In genomic region chr1:193671816-193672254, GRCm38 (mm10) we compare ENCODE assay signal across 13 mouse cellular contexts.
DNase-seq lines count a peak whose midpoint lies in the region; ATAC-seq and TF ChIP-seq lines count a peak whose summit lies in the region.
"Had no signal": no experiment of that assay in that cellular context is flagged by ENCODE, and none has a peak within 500 bp of the region (broad histone marks: within the 10 kb centered on the region; RNA-seq: fewer than 3 reads in every experiment).

No protein-coding gene starts in this region.

- no peaks in the 10 kb centered on the region for H3K36me3 ChIP-seq in hindbrain, postnatal 0 days (ENCODE audit: insufficient read depth, low read length)
- no peaks in the 10 kb centered on the region for H3K36me3 ChIP-seq in liver, embryonic 11.5 days (ENCODE audit: control insufficient read depth, insufficient read depth, low read length)
- H3K36me3 ChIP-seq: limb, embryonic 12.5 days had no signal

- WGBS in hindbrain, postnatal 0 days: 42% methylated on average over 3 of the region's 3 CpGs
- WGBS in liver, embryonic 11.5 days: 68% methylated on average over 3 of the region's 3 CpGs

- no peak for TF ChIP-seq CTCF in hindbrain, postnatal 0 days (IDR thresholded peaks at IDR 0.05; ENCODE audit: low read depth)

- no peaks in the 10 kb centered on the region for H3K27me3 ChIP-seq in hindbrain, postnatal 0 days (ENCODE audit: insufficient read depth, low read length)
- H3K27me3 ChIP-seq in liver, embryonic 11.5 days (replicated peaks; ENCODE audit: control insufficient read depth, insufficient read depth, low read length): no peaks in the 10 kb centered on the region
- H3K27me3 ChIP-seq: limb, embryonic 12.5 days had no signal

- intact Hi-C loops in left cerebral cortex, postnatal 4 days (cut with DNase I): no loop called here
- intact Hi-C loops in left cerebral cortex, postnatal 10 days (cut with DNase I): no loop called here

- 0 out of 2 replicates have a peak, but pooled peaks cover 2% of the 10 kb centered on the region for H3K4me1 ChIP-seq in hindbrain, postnatal 0 days (ENCODE audit: insufficient read depth, low read length)
- H3K4me1 ChIP-seq in liver, embryonic 11.5 days (replicated peaks; ENCODE audit: control insufficient read depth, insufficient read depth, low read length): no peaks in the 10 kb centered on the region

- H3K9ac ChIP-seq in hindbrain, postnatal 0 days (replicated peaks; ENCODE audit: low read length): no peak overlapping the region
- H3K9ac ChIP-seq in liver, embryonic 11.5 days (ENCODE audit: low read depth, low read length): no peak overlapping the region
- H3K9ac ChIP-seq: limb, embryonic 12.5 days had no signal

- ATAC-seq in hindbrain, postnatal 0 days: peak; percentile 71; the same call in 1 of the 2 replicates
- no peak for ATAC-seq in liver, embryonic 11.5 days (replicated peaks; ENCODE audit: low FRiP score)
- ATAC-seq: intestine, postnatal 0 days had no signal

- DNase-seq in adrenal gland, adult (ENCODE audit: inconsistent age in 2 of 2, low spot score in 1 of 2): peak; percentile 13 to 28
- DNase-seq in adrenal gland, postnatal 36 days: no peak
- peak; percentile 53 for DNase-seq in left cerebral cortex, postnatal 4 days
- no peak for DNase-seq in left cerebral cortex, postnatal 10 days (ENCODE audit: extremely low spot score in 1 of 2, low spot score in 2 of 2)
- peak; percentile 59 for DNase-seq in hindbrain, postnatal 0 days (ENCODE audit: low spot score)
- peak; percentile 61 for DNase-seq in retina, postnatal 1 day
- DNase-seq in spleen, postnatal 4 days (ENCODE audit: low spot score in 2 of 2): no peak
- DNase-seq in liver, embryonic 11.5 days (ENCODE audit: low spot score): no peak
- DNase-seq: gastrocnemius, postnatal 14 days; lung, adult 2 months had no signal

- no peak overlapping the region for H3K27ac ChIP-seq in hindbrain, postnatal 0 days
- no peak overlapping the region for H3K27ac ChIP-seq in liver, embryonic 11.5 days (ENCODE audit: low read depth, low read length)
- H3K27ac ChIP-seq: limb, embryonic 12.5 days had no signal

- no peak overlapping the region for H3K4me2 ChIP-seq in hindbrain, postnatal 0 days (ENCODE audit: low read depth, low read length)
- no peak overlapping the region for H3K4me2 ChIP-seq in liver, embryonic 11.5 days
- H3K4me2 ChIP-seq: limb, embryonic 12.5 days had no signal

- H3K4me3 ChIP-seq in hindbrain, postnatal 0 days (ENCODE audit: low read length): no peak overlapping the region
- no peak overlapping the region for H3K4me3 ChIP-seq in liver, embryonic 11.5 days (ENCODE audit: low read depth, low read length)
- H3K4me3 ChIP-seq: erythroblast, embryonic 14.5 days; limb, embryonic 12.5 days had no signal

- H3K9me3 ChIP-seq in hindbrain, postnatal 0 days (ENCODE audit: low read length): no peaks in the 10 kb centered on the region
- no peaks in the 10 kb centered on the region for H3K9me3 ChIP-seq in liver, embryonic 11.5 days (ENCODE audit: control insufficient read depth, low read length)
- H3K9me3 ChIP-seq: limb, embryonic 12.5 days had no signal

Comparison
In these comparisons a context has a peak if more than half of its experiments do, and no peak if none do; other contexts are left out.
1. DNase-seq: peak in adrenal gland, adult (2 of 2), left cerebral cortex, postnatal 4 days (single experiment), hindbrain, postnatal 0 days (single experiment) and retina, postnatal 1 day (single experiment); none in adrenal gland, postnatal 36 days (0 of 2), left cerebral cortex, postnatal 10 days (0 of 2), spleen, postnatal 4 days (0 of 2) and liver, embryonic 11.5 days (single experiment).